ENCODE assay signal across 8 mouse cellular contexts in genomic region chr12:79190931-79191673, GRCm38 (mm10). TPM values are rescaled to one million over a fixed set of nuclear protein-coding genes. Genes with fewer than 3 reads are reported as not detected.
DNase-seq lines count a peak whose midpoint lies in the region; ATAC-seq lines count a peak whose summit lies in the region.

No protein-coding gene starts in this region.

- peak; percentile 79; the same call in 1 of the 2 replicates for ATAC-seq in embryonic facial prominence, embryonic 13.5 days (ENCODE audit: insufficient number of reproducible peaks, insufficient read depth, low FRiP score, low TSS enrichment, low read depth)
- peak; percentile 72; the same call in 1 of the 2 replicates for ATAC-seq in heart, embryonic 14.5 days (ENCODE audit: insufficient number of reproducible peaks, insufficient read depth, low FRiP score, low read depth)
- peak; percentile 97 for ATAC-seq in liver, embryonic 16.5 days (ENCODE audit: low read depth)
- ATAC-seq in neural tube, embryonic 12.5 days (ENCODE audit: low FRiP score, low read depth), result peak; percentile 94

- H3K27me3 ChIP-seq in embryonic facial prominence, embryonic 13.5 days, result no peaks in the 10 kb centered on the region
- no peaks in the 10 kb centered on the region for H3K27me3 ChIP-seq in heart, embryonic 14.5 days (ENCODE audit: control insufficient read depth, insufficient read depth, low read length)
- no peaks in the 10 kb centered on the region for H3K27me3 ChIP-seq in liver, embryonic 16.5 days (ENCODE audit: control insufficient read depth, insufficient read depth, low read depth, low read length)
- H3K27me3 ChIP-seq in neural tube, embryonic 12.5 days (replicated peaks), result no peaks in the 10 kb centered on the region

- peak; percentile 14 to 36 for DNase-seq in CD8-positive naive resting alpha-beta T cell, adult 2 months (ENCODE audit: low read depth in 2 of 2, low spot score in 2 of 2)
- DNase-seq in adrenal gland, postnatal 25 days, result peak; percentile 48
- peak; percentile 71 to 80 for DNase-seq in kidney, postnatal 25 days
- DNase-seq in testis, postnatal 10 days (ENCODE audit: low spot score), result peak; percentile 66

- peak overlapping the region; percentile 69 for H3K4me3 ChIP-seq in embryonic facial prominence, embryonic 13.5 days
- peak overlapping the region; percentile 53 to 59 for H3K4me3 ChIP-seq in heart, embryonic 14.5 days (ENCODE audit: control insufficient read depth in 1 of 2, insufficient read depth in 1 of 2, low read depth in 1 of 2, low read length in 2 of 2)
- H3K4me3 ChIP-seq in liver, embryonic 16.5 days (ENCODE audit: low read depth, low read length), result peak overlapping the region; percentile 68
- peak overlapping the region; percentile 55 for H3K4me3 ChIP-seq in neural tube, embryonic 12.5 days

- peak overlapping the region; percentile 79 for H3K4me2 ChIP-seq in embryonic facial prominence, embryonic 13.5 days
- peak overlapping the region; percentile 95 for H3K4me2 ChIP-seq in heart, embryonic 14.5 days (ENCODE audit: low read length)
- peak overlapping the region; percentile 95 for H3K4me2 ChIP-seq in liver, embryonic 16.5 days (ENCODE audit: low read depth, low read length)
- H3K4me2 ChIP-seq in neural tube, embryonic 12.5 days (replicated peaks), result peak overlapping the region; percentile 84

- no peaks in the 10 kb centered on the region for H3K9me3 ChIP-seq in embryonic facial prominence, embryonic 13.5 days
- no peaks in the 10 kb centered on the region for H3K9me3 ChIP-seq in heart, embryonic 14.5 days (ENCODE audit: control insufficient read depth, low read length)
- H3K9me3 ChIP-seq in liver, embryonic 16.5 days (replicated peaks; ENCODE audit: control insufficient read depth, low read length), result no peaks in the 10 kb centered on the region
- no peaks in the 10 kb centered on the region for H3K9me3 ChIP-seq in neural tube, embryonic 12.5 days

- peaks cover 24% of the 10 kb centered on the region for H3K36me3 ChIP-seq in embryonic facial prominence, embryonic 13.5 days
- H3K36me3 ChIP-seq in heart, embryonic 14.5 days (ENCODE audit: control insufficient read depth, insufficient read depth, low read length), result peaks cover 26% of the 10 kb centered on the region
- peaks cover 6% of the 10 kb centered on the region for H3K36me3 ChIP-seq in liver, embryonic 16.5 days (ENCODE audit: control insufficient read depth, insufficient read depth)
- peaks cover 20% of the 10 kb centered on the region for H3K36me3 ChIP-seq in neural tube, embryonic 12.5 days

- peak overlapping the region; percentile 78 for H3K9ac ChIP-seq in embryonic facial prominence, embryonic 13.5 days
- peak overlapping the region; percentile 77 for H3K9ac ChIP-seq in heart, embryonic 14.5 days (ENCODE audit: low read length)
- peak overlapping the region; percentile 71 for H3K9ac ChIP-seq in liver, embryonic 16.5 days (ENCODE audit: low read depth, low read length)
- H3K9ac ChIP-seq in neural tube, embryonic 12.5 days, result peak overlapping the region; percentile 66

- H3K27ac ChIP-seq in embryonic facial prominence, embryonic 13.5 days, result peak overlapping the region; percentile 64; the same call in 1 of the 2 replicates
- peak overlapping the region; percentile 24 to 55; a peak in 3 of 4 replicates for H3K27ac ChIP-seq in heart, embryonic 14.5 days (replicated peaks in 1 of 2; ENCODE audit: control insufficient read depth in 1 of 2, insufficient read depth in 1 of 2, low read depth in 2 of 2, low read length in 2 of 2)
- H3K27ac ChIP-seq in liver, embryonic 16.5 days (ENCODE audit: low read length), result peak overlapping the region; percentile 71
- no peak overlapping the region for H3K27ac ChIP-seq in neural tube, embryonic 12.5 days

- peaks cover 15% of the 10 kb centered on the region for H3K4me1 ChIP-seq in embryonic facial prominence, embryonic 13.5 days
- peaks cover 6 to 15% of the 10 kb centered on the region in 2 experiments; a peak in 3 of 4 replicates for H3K4me1 ChIP-seq in heart, embryonic 14.5 days (ENCODE audit: control insufficient read depth in 2 of 2, insufficient read depth in 2 of 2, low read length in 2 of 2)
- peaks cover 15% of the 10 kb centered on the region for H3K4me1 ChIP-seq in liver, embryonic 16.5 days (ENCODE audit: control insufficient read depth, low read depth, low read length)
- peaks cover 11% of the 10 kb centered on the region for H3K4me1 ChIP-seq in neural tube, embryonic 12.5 days

- under 1% methylated on average over 18 of the region's 18 CpGs for WGBS in embryonic facial prominence, embryonic 13.5 days
- 1% methylated on average over 18 of the region's 18 CpGs for WGBS in heart, embryonic 14.5 days
- 1% methylated on average over 18 of the region's 18 CpGs for WGBS in liver, embryonic 16.5 days (ENCODE audit: insufficient replicate concordance)
- WGBS in neural tube, embryonic 12.5 days, result under 1% methylated on average over 18 of the region's 18 CpGs

RNA-seq across cellular contexts. Expression of gene Rdh11, which starts 1.0 kb away (rescaled TPM):
- 28.7 and 30.6 TPM in 2 replicates for total RNA-seq in adrenal gland, postnatal 25 days (2021)
- 25.2 and 27.2 TPM in 2 replicates for polyA plus RNA-seq in embryonic facial prominence, embryonic 13.5 days (2015; fragmentation: Nextera tagmentation; extraction: Ambion mirVana)
- 14.8 and 16.7 TPM in 2 replicates for polyA plus RNA-seq in heart, embryonic 14.5 days (2014; fragmentation: Nextera tagmentation; extraction: Ambion mirVana)
- 23.2 and 24.7 TPM in 2 replicates for polyA plus RNA-seq in liver, embryonic 16.5 days (2015; fragmentation: Nextera tagmentation; extraction: Ambion mirVana)
- polyA plus RNA-seq in neural tube, embryonic 12.5 days (2016; fragmentation: Nextera tagmentation; extraction: Ambion mirVana), result 21.7 and 23.5 TPM in 2 replicates

RNA-seq across cellular contexts. Expression of gene Rdh12, which starts 17.6 kb away (rescaled TPM):
- total RNA-seq in adrenal gland, postnatal 25 days (2021), result 0.57 and 0.82 TPM in 2 replicates
- polyA plus RNA-seq in embryonic facial prominence, embryonic 13.5 days (2015; fragmentation: Nextera tagmentation; extraction: Ambion mirVana), result 2.6 and 3.2 TPM in 2 replicates
- polyA plus RNA-seq in heart, embryonic 14.5 days (2014; fragmentation: Nextera tagmentation; extraction: Ambion mirVana), result 0.32 and 0.77 TPM in 2 replicates
- 1.5 and 2.0 TPM in 2 replicates for polyA plus RNA-seq in liver, embryonic 16.5 days (2015; fragmentation: Nextera tagmentation; extraction: Ambion mirVana)
- 0.78 and 0.93 TPM in 2 replicates for polyA plus RNA-seq in neural tube, embryonic 12.5 days (2016; fragmentation: Nextera tagmentation; extraction: Ambion mirVana)

RNA-seq across cellular contexts. Expression of gene Vti1b, which starts 18.6 kb away (rescaled TPM):
- total RNA-seq in adrenal gland, postnatal 25 days (2021), result 97.2 and 122 TPM in 2 replicates
- 99.9 and 116 TPM in 2 replicates for polyA plus RNA-seq in embryonic facial prominence, embryonic 13.5 days (2015; fragmentation: Nextera tagmentation; extraction: Ambion mirVana)
- 88.9 and 89.1 TPM in 2 replicates for polyA plus RNA-seq in heart, embryonic 14.5 days (2014; fragmentation: Nextera tagmentation; extraction: Ambion mirVana)
- polyA plus RNA-seq in liver, embryonic 16.5 days (2015; fragmentation: Nextera tagmentation; extraction: Ambion mirVana), result 30.6 and 32.5 TPM in 2 replicates
- 133 and 135 TPM in 2 replicates for polyA plus RNA-seq in neural tube, embryonic 12.5 days (2016; fragmentation: Nextera tagmentation; extraction: Ambion mirVana)

Comparison
In these comparisons a context has a peak if more than half of its experiments do, and no peak if none do; other contexts are left out.
1. DNase-seq: peak in every context shown above with its lines; median percentile 76 in kidney, postnatal 25 days; 66 in testis, postnatal 10 days; 48 in adrenal gland, postnatal 25 days; 25 in CD8-positive naive resting alpha-beta T cell, adult 2 months.